Mouse (Mus musculus) brain, embryonic 14.5 days (tissue): ENCODE results near the gene Ttc32.

Experiments used
- CTCF ChIP-seq: fragments of 200-500 bp; IDR thresholded peaks from 2 replicates; pipeline ENCODE4 v1.5.1; 2012; ENCODE audit warnings: inconsistent platforms, mild to moderate bottlenecking, moderate library complexity, borderline replicate concordance; ENCODE audit not compliant: insufficient read depth, insufficient read length; ENCODE audit errors: extremely low read depth
- POLR2A ChIP-seq: fragments of 200-500 bp; IDR thresholded peaks from 2 replicates; pipeline ENCODE4 v1.6.1; 2012; ENCODE audit warnings: mild to moderate bottlenecking, inconsistent platforms, borderline replicate concordance; ENCODE audit not compliant: poor library complexity, insufficient read depth, insufficient read length, severe bottlenecking; ENCODE audit errors: extremely low read depth

- TF ChIP-seq CTCF: no peak
- TF ChIP-seq POLR2A: no peak
Measured at GRCm38 (mm10) chr12:9063611-9064010, 33.8 kb downstream of the Ttc32 start.
